Mouse (Mus musculus) B cell, adult 2 months (primary cell): Measurements from ENCODE around the gene Ntn5.
"Not testable (repeated sequence)": the region's sequence is repeated elsewhere in the genome, so short reads cannot be mapped to it uniquely, and the experiment has no call there.

Experiments used
- DNase-seq, 2 experiments: peaks; one replicate each; pipeline ENCODE4 v3.0.0; 2022

The Ntn5 gene

GRCm38 (mm10) chr7:45683396-45684050, at the start of gene Ntn5:
Gene Ntn5, plus strand, starts transcription at chr7:45684022.
- DNase-seq: no peak

GRCm38 (mm10) chr7:45634946-45635681, 48.7 kb upstream of the Ntn5 start:
- DNase-seq: peak; percentile 68 to 74

DNA sequence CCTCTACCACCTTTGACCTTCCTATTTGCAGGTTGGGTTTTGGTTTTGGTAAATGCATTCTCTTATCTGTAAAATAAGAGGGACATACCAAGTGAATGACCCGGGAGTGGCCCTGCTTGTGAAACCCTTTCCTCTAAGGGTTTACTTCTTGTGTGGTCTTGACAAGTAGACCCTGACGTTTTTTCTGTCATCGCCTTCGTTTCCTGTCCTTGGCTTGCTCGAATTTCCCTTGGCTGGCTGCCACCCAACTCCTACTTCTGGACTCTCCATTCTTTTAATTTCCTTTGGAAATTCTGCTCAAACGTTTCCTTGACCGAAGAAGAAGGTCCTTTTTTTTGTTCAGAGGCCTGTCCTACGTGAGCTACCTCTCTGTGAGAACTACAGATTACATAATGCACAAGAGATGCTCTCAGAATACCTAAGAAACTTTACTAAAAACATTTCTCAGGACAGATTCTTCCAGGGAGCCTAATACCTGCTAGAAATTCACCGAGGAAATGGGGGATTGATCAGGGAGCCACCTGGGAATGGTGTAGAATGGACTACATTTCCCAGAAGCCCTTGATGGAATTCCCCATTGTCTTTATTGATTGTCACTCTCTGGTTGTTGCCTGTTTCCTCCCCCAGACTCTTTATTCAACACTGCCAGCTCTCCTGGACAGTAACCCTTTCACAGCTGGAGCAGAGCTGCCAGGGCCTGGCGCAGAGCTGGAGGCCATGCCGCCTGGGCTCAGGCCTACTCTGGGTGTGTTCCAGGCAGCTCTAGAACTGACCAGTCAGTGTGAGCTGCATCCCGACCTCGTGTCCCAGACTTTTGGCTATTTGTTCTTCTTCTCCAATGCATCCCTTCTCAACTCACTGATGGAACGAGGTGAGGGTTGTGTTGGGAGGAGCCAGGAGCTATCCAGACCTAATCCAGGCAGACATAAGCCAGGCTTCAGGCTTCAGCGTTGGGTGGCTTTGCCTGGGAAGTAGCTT, 47.8 kb upstream of the Ntn5 start:
- DNase-seq: peak in 1 of 2 experiments; percentile 21

- no peak for DNase-seq
Measured at GRCm38 (mm10) chr7:45637710-45638109, 46.1 kb upstream of the Ntn5 start.

GRCm38 (mm10) chr7:45638623-45639401, 45.0 kb upstream of the Ntn5 start:
- DNase-seq: no peak

DNA sequence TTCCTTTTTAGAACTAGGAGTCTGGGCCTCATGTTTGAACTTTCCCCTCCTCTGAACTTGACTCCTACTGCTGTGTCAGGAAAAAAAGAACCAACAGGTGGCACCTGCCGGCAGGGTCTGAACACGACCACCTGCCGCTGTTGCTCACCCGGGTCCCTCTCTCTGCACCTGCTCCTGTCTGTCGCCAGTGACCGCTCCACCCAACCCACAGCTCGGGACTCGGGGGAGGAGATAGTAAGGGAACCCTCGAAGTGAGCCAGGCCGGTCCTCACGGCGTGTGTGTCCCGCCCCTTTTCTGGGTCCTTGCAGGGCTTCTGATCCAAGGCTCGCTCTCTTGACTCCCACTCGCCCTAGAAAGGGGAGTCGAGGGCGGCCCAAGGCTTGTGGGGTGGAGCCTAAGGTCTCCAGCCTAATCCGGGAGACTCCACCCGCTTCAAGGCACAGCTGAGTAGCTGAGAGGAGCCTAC, 44.2 kb upstream of the Ntn5 start, which contains the start of gene Mamstr:
Gene Mamstr (plus strand): TSS at position 417 of the 467 bp plus-strand sequence.
- DNase-seq: no peak

- no peak for DNase-seq
Measured at GRCm38 (mm10) chr7:45640191-45640957, 43.4 kb upstream of the Ntn5 start.

DNA sequence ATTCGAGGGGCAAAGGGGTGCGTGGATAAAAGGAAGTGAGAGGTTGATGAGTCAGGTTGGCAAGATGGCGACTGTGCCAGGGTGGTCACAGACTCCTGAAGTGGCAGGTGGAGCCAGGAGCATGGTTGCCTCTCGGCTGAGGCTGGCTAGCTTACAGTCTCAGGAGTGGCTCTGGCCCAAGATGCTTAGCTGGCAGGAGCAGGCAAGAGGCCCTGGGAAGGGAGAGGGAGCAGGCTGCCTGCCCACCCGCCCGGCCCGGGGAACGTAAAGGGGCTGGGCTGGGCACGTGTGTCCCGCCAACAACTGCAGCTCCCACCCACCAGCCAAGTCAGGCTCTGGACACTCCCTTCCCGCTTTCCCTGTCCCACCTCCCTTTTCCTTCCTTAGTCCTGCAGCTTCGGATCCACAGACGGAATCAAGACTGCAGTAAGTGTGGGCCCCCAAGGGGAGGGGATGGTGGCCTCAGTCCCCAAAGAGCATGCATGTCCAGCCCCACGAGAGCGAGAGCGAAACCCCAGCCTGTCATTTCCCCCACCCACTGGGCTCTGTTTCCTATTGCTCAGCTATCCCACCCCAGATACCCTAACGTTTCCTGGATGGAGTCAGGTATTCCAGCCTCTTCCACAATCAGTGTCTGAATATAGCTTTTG, 42.3 kb upstream of the Ntn5 start:
- DNase-seq: no peak

DNA sequence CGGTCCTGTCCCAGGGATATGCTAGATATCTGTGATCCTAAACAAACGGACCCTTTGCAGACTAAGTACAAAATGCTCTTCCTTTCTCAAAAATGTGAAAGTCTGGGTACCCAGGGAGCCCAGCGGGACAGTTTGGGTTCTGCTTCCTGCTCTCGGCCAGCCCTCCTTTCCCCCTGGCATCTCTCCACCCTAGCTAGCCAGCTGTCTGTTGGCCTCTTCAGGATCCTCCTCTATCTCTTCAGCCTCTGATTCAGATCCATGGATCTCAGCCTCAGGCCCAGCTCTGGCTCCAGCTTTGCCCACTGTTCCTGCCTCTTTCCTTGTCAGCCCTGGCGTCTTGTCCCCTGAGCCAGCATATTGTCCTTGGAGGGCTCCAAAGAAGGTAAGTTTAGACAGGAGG, 41.7 kb upstream of the Ntn5 start:
- DNase-seq: no peak

GRCm38 (mm10) chr7:45642503-45643255, 41.1 kb upstream of the Ntn5 start:
- DNase-seq: no peak

GRCm38 (mm10) chr7:45643441-45644178, 40.2 kb upstream of the Ntn5 start:
- peak; percentile 68 to 69 for DNase-seq

DNA sequence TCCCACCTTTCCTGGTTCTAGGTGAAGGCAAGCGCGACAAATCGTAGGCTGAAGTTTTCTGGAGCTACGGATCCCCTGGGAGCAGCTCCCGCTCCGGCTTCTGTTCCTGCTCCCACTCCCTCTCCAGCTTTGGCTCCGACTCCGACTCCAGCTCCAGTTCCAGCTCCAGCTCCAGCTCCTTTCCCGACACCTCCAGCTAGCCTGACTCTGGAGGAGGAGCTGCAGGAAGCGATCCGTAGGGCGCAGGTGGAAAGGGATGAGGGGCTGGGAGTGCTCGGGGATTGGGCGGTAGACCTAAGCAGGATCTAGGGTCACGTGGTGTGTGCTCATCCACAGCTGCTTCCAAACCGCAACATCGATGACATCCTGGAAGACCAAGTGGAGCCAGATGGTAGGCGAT, 39.6 kb upstream of the Ntn5 start:
- no peak for DNase-seq

- no peak for DNase-seq
Measured at GRCm38 (mm10) chr7:45644872-45645590, 38.8 kb upstream of the Ntn5 start.

- DNase-seq: no peak
Measured at GRCm38 (mm10) chr7:45645591-45645971, 38.2 kb upstream of the Ntn5 start.

GRCm38 (mm10) chr7:45646671-45647070, 37.2 kb upstream of the Ntn5 start:
- DNase-seq: no peak

- no peak for DNase-seq
Measured at GRCm38 (mm10) chr7:45649351-45649750, 34.5 kb upstream of the Ntn5 start.

GRCm38 (mm10) chr7:45650484-45650883, 33.3 kb upstream of the Ntn5 start:
- DNase-seq: not testable (repeated sequence)

- no peak for DNase-seq
Measured at GRCm38 (mm10) chr7:45654424-45655047, 29.3 kb upstream of the Ntn5 start.
